Mouse (Mus musculus) lung, embryonic 14.5 days (tissue): ENCODE data around the gene Gm45213. TPM values are rescaled to one million over a fixed set of nuclear protein-coding genes. Genes with fewer than 3 reads are reported as not detected.

Experiments
- ATAC-seq: fragments of 200-750 bp; cut with Nextera tagmentation; 2 replicates; pipeline ENCODE4 v1.8.0; 2017; ENCODE audit warnings: mild to moderate bottlenecking, moderate TSS enrichment, moderate library complexity; ENCODE audit not compliant: insufficient read depth
- DNase-seq: peaks from one replicate; pipeline ENCODE4 v3.0.0-alpha.2; 2015
- H3K27ac ChIP-seq: fragments of 300-500 bp; sonication (generic); 2 replicates; pipeline ENCODE4 v1.5.1; 2014; ENCODE audit warnings: low read depth, mild to moderate bottlenecking, moderate library complexity
- H3K27me3 ChIP-seq: fragments of 300-500 bp; sonication (generic); 2 replicates; pipeline ENCODE4 v1.6.1; 2014; ENCODE audit warnings: low read length, control low read depth; ENCODE audit not compliant: insufficient read depth
- H3K36me3 ChIP-seq: fragments of 300-500 bp; sonication (generic); 2 replicates; pipeline ENCODE4 v1.6.1; 2014; ENCODE audit warnings: control low read depth; ENCODE audit not compliant: insufficient read depth
- H3K4me1 ChIP-seq: fragments of 300-500 bp; sonication (generic); 2 replicates; pipeline ENCODE4 v1.6.1; 2014; ENCODE audit warnings: antibody characterized with exemption, control low read depth; ENCODE audit not compliant: insufficient read depth
- H3K4me2 ChIP-seq: fragments of 300-500 bp; sonication (generic); 2 replicates; pipeline ENCODE4 v1.6.1; 2014; ENCODE audit warnings: mild to moderate bottlenecking
- H3K4me3 ChIP-seq: fragments of 300-500 bp; sonication (generic); 2 replicates; pipeline ENCODE4 v1.5.1; 2014; ENCODE audit warnings: low read depth, low read length
- H3K9ac ChIP-seq: fragments of 300-500 bp; sonication (generic); 2 replicates; pipeline ENCODE4 v1.6.1; 2014
- H3K9me3 ChIP-seq: fragments of 300-500 bp; sonication (generic); 2 replicates; pipeline ENCODE4 v1.6.1; 2016; ENCODE audit warnings: low read depth, low read length, control low read depth
- CTCF ChIP-seq: IDR thresholded peaks from 2 replicates; pipeline ENCODE4 v1.5.1; 2016; ENCODE audit warnings: antibody characterized with exemption, low read depth
- WGBS: fragments of 180-500 bp; shearing (Covaris S2); extraction: QIAGEN DNeasy Blood & Tissue Kit; methylation state at CpG from one replicate; pipeline ENCODE4 v1.1.7; 2014; 5-methylcytosine and 5-hydroxymethylcytosine counted together
- polyA plus RNA-seq: library from polyadenylated mRNA; unstranded; fragments of >200 nt; fragmentation: Nextera tagmentation; extraction: Ambion mirVana; gene quantifications from 2 replicates; pipeline ENCODE4 v1.2.1, GENCODE M21; 2014

Gene Gm45213
- polyA plus RNA-seq, 1 experiment from 2014 or later = not detected

DNA sequence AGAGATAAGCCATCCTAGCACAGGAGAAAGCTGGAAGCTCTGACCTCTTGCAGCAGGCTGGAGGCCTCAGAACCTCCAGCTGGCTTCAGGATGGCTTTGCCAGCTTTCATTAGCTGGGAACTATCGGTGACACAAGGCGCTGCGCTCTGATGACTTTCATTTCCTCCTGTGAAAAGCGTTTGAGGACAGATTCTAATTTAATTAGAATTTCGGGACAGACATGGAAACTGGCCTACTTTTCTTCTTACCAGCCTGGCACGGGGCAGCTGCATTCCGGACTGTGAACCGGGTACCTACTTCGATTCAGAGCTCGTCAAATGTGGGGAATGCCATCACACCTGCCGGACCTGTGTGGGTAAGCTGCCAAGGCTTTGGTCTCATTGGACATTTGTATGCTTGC is 4.7 kb upstream of the Gm45213 start:
- no peak overlapping the region for H3K9ac ChIP-seq
- no peak overlapping the region for H3K4me2 ChIP-seq
- H3K4me1 ChIP-seq = no peaks in the 10 kb centered on the region
- TF ChIP-seq CTCF = no peak
- H3K4me3 ChIP-seq = no peak overlapping the region
- H3K27me3 ChIP-seq = no peaks in the 10 kb centered on the region
- 80% methylated on average over 11 of the region's 11 CpGs for WGBS
- ATAC-seq = no peak
- H3K9me3 ChIP-seq = no peaks in the 10 kb centered on the region
- no peak overlapping the region for H3K27ac ChIP-seq
- DNase-seq = no peak
- H3K36me3 ChIP-seq = no peaks in the 10 kb centered on the region

DNA sequence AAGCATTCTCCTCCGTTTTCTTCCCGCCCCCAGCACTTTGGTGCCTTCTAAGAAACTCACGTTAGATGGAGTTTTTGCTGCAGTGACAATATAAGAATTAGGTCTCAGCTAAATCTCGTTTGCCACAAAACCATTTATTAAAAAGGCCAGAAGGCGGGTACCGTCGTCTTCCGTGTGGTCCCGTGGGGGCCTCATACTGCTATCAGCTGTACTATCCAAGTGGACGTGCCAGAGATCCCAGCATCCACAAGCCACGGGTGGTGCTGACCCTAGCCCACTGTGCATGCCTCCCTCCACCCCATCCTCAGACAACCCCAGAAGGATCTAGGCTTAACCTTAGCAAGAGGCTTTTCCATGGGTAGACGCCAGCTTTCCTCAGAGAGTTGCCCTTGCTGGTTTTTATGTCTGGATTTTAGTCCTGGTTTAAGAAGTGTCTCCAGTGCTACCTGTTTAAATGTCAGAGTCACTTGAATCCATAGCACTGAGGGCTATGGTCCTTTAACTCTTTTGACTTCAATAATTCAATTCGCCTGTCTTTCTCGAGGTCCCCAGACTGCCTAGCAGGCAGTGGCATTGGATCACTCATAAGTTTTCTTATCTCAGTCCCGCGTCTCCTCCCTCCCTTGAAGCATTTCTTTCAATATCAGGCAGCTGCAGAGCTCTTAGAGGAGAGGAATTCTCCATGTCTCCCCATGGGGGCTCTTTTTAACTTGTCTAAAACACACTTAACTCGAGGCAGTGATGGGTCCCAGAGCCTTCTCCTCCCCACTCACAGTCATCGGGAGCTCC is 3.2 kb upstream of the Gm45213 start:
- H3K9me3 ChIP-seq = no peaks in the 10 kb centered on the region
- no peaks in the 10 kb centered on the region for H3K27me3 ChIP-seq
- no peak overlapping the region for H3K9ac ChIP-seq
- TF ChIP-seq CTCF = no peak
- H3K4me3 ChIP-seq = no peak overlapping the region
- no peak overlapping the region for H3K27ac ChIP-seq
- no peaks in the 10 kb centered on the region for H3K36me3 ChIP-seq
- ATAC-seq (no peak), DNase-seq (no peak)
- no peaks in the 10 kb centered on the region for H3K4me1 ChIP-seq
- 72% methylated on average over 18 of the region's 18 CpGs for WGBS
- H3K4me2 ChIP-seq = no peak overlapping the region

DNA sequence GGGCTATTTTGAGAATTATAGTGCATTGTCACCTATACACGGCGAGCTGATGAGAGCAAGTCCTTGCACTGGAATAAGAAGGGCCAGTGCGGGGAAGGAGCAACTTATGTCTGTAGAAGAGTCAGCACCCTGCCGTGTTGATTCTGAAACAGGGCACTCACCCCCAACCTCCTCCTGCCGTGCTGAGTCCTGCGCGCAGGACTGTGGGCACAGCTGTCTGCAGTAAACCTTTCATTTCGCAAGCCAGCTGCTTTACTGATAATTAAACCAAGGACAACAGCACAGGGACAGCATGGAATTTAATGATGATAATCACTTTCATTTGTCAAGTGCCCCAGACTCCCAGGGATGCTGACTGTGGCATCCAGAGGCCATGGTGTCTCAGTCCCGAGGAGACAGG is 1.2 kb downstream of the Gm45213 start:
- DNase-seq (no peak), ATAC-seq (no peak)
- no peaks in the 10 kb centered on the region for H3K27me3 ChIP-seq
- no peak overlapping the region for H3K4me2 ChIP-seq
- no peak overlapping the region for H3K27ac ChIP-seq
- TF ChIP-seq CTCF = no peak
- no peak overlapping the region for H3K9ac ChIP-seq
- H3K4me1 ChIP-seq = no peaks in the 10 kb centered on the region
- no peaks in the 10 kb centered on the region for H3K9me3 ChIP-seq
- H3K4me3 ChIP-seq = no peak overlapping the region
- 55% methylated on average over 9 of the region's 9 CpGs for WGBS
- H3K36me3 ChIP-seq = no peaks in the 10 kb centered on the region

DNA sequence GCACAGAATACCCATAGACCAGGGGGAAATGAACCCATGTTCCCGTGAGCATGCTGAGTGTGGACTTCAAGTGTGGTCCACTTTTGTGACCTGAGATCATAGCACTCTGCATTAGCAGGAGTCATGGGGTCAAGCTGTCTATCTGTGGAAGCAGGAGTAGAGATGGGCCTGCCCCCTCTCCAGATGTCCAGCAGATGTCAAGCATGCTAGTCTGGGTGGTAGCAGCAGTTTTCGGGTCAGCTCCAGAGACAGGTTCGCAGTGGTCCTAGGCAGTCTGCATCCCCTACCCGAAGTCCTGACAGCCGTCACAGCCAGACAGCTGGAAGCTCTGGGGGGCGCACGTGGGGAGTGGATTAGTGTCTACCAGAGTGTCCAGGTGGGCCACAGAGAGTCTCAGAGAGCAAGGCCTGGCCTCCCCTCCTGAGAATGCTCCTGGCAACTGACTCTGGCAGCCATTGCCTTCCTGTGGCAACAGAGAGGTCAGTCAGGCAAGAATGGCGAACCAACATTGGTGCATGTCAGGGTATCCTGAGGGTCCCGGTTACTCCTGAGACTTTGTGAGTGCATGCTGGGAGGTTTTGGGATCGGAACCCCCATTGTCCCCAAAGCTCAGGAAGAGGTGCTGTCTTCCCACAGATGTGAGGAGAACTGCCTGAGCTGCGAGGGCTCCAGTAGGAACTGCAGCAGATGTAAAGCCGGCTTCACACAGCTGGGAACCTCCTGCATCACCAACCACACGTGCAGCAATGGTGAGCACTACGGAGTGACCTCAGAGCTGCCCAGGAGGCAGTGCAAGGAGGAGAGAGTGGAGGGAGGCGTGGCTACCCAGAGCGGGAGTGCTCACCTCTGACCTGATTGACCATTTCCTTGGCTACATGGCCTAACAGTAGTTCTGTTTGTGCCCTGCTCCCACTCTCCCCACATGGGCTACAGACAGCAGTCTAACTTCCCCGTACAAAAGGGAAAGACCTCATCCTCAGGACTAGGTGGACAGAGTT is 3.8 kb downstream of the Gm45213 start:
- WGBS = 49% methylated on average over 17 of the region's 17 CpGs
- ATAC-seq (no peak), DNase-seq (no peak)
- no peak overlapping the region for H3K4me2 ChIP-seq
- no peak overlapping the region for H3K4me3 ChIP-seq
- no peak overlapping the region for H3K27ac ChIP-seq
- no peaks in the 10 kb centered on the region for H3K9me3 ChIP-seq
- no peaks in the 10 kb centered on the region for H3K27me3 ChIP-seq
- no peaks in the 10 kb centered on the region for H3K4me1 ChIP-seq
- H3K36me3 ChIP-seq = no peaks in the 10 kb centered on the region
- H3K9ac ChIP-seq = no peak overlapping the region
- TF ChIP-seq CTCF = no peak

DNA sequence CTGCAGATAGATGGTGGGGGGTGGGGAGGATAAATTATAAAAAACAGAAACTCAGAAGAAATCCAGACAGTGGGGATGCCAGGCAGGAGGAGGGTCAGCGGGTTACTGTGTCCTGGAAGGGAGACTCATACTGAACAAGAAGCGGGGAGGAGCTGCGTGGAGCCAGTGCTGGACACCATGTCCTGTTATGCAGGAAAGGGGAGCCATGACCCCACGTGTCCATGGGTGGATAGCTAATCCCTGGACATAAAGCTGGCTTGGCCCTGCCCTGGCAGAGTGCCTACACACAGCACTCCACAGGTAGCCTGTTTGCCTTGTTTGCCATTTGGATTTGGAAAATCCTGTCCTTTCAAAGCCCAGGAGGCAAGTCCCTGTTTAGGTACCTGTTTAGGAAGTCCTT is 4.6 kb downstream of the Gm45213 start:
- no peaks in the 10 kb centered on the region for H3K9me3 ChIP-seq
- no peak for ATAC-seq
- TF ChIP-seq CTCF = no peak
- H3K9ac ChIP-seq = no peak overlapping the region
- H3K4me3 ChIP-seq = no peak overlapping the region
- H3K4me2 ChIP-seq = no peak overlapping the region
- H3K36me3 ChIP-seq = no peaks in the 10 kb centered on the region
- no peak overlapping the region for H3K27ac ChIP-seq
- no peaks in the 10 kb centered on the region for H3K27me3 ChIP-seq
- WGBS = 75% methylated on average over 4 of the region's 4 CpGs
- H3K4me1 ChIP-seq = no peaks in the 10 kb centered on the region
- no peak for DNase-seq

DNA sequence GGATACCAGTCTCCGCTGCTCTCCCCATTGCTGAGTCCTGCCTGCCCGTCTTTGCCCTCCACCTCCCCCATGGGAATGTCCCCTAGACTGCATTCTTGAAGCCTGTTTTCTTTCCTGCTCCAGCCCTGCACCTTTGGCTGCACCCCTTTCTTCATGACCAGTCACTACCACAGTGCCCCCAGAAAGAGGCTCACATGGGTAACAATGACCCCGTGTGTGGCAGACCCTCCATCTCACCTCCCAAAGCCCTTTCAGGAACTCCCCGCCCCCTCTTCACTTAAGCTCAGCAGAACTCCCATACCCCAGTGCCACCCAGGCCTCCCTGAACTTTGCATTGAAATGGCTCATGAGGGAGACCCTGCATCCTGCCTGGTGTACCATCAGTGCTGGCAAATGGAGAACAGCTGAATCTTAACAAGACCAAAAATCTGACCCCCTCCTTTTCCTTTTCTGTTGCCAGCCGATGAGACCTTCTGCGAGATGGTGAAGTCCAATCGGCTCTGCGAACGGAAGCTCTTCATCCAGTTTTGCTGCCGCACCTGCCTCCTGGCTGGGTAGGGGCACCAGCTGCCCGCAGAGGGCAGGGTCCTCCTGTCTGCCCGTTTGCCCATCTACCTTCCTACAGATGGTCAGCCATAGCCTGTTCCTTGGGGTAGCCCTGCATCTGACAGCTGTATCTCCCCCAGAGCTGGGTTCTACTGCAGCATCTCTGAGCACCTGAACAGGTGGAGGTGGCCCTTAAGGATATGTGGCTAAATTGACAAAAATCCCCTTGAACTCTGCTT is 5.2 kb downstream of the Gm45213 start:
- no peak for DNase-seq
- no peak overlapping the region for H3K4me3 ChIP-seq
- no peak for TF ChIP-seq CTCF
- no peaks in the 10 kb centered on the region for H3K27me3 ChIP-seq
- ATAC-seq = no peak
- no peaks in the 10 kb centered on the region for H3K4me1 ChIP-seq
- no peaks in the 10 kb centered on the region for H3K9me3 ChIP-seq
- no peaks in the 10 kb centered on the region for H3K36me3 ChIP-seq
- H3K9ac ChIP-seq = no peak overlapping the region
- 78% methylated on average over 12 of the region's 12 CpGs for WGBS
- no peak overlapping the region for H3K27ac ChIP-seq
- no peak overlapping the region for H3K4me2 ChIP-seq
